Mouse (Mus musculus) neural tube, embryonic 11.5 days (tissue): ENCODE data around the gene Nlrc3. TPM values are rescaled to one million over a fixed set of nuclear protein-coding genes. Genes with fewer than 3 reads are reported as not detected.
"Not testable (repeated sequence)": the region's sequence is repeated elsewhere in the genome, so short reads cannot be mapped to it uniquely, and the experiment has no call there.

ENCODE experiments used
- ATAC-seq: fragments of 200-750 bp; cut with Nextera tagmentation; 2 replicates; pipeline ENCODE4 v1.8.0; 2017; ENCODE audit warnings: moderate number of reproducible peaks, mild to moderate bottlenecking, moderate TSS enrichment, moderate library complexity; ENCODE audit not compliant: insufficient read depth, low FRiP score, low TSS enrichment
- DNase-seq: peaks from one replicate; pipeline ENCODE4 v3.0.0-alpha.2; 2015; ENCODE audit warnings: low spot score
- H3K27ac ChIP-seq: fragments of 300-500 bp; sonication (generic); 2 replicates; pipeline ENCODE4 v1.5.1; 2014; ENCODE audit warnings: low read depth, mild to moderate bottlenecking, low read length
- H3K27me3 ChIP-seq: fragments of 300-500 bp; sonication (generic); 2 replicates; pipeline ENCODE4 v1.6.1; 2014; ENCODE audit warnings: mild to moderate bottlenecking, low read length, mixed read lengths; ENCODE audit not compliant: control insufficient read depth, insufficient read depth
- H3K36me3 ChIP-seq: fragments of 300-500 bp; sonication (generic); 2 replicates; pipeline ENCODE4 v1.6.1; 2014; ENCODE audit warnings: mild to moderate bottlenecking, low read length, moderate library complexity, mixed read lengths; ENCODE audit not compliant: control insufficient read depth, insufficient read depth
- H3K4me1 ChIP-seq: fragments of 300-500 bp; sonication (generic); 2 replicates; pipeline ENCODE4 v1.6.1; 2014; ENCODE audit warnings: low read length, mixed read lengths; ENCODE audit not compliant: control insufficient read depth, insufficient read depth
- H3K4me2 ChIP-seq: fragments of 300-500 bp; sonication (generic); 2 replicates; pipeline ENCODE4 v1.6.1; 2014; ENCODE audit warnings: low read depth, mild to moderate bottlenecking, moderate library complexity
- H3K4me3 ChIP-seq: fragments of 300-500 bp; sonication (generic); 2 replicates; pipeline ENCODE4 v1.5.1; 2014; ENCODE audit warnings: low read depth, low read length
- H3K9ac ChIP-seq: fragments of 300-500 bp; sonication (generic); 2 replicates; pipeline ENCODE4 v1.6.1; 2014; ENCODE audit warnings: mild to moderate bottlenecking, low read length
- H3K9me3 ChIP-seq: fragments of 300-500 bp; sonication (generic); 2 replicates; pipeline ENCODE4 v1.6.1; 2016; ENCODE audit warnings: low read length; ENCODE audit not compliant: control insufficient read depth
- WGBS: fragments of 180-500 bp; shearing (Covaris S2); extraction: QIAGEN DNeasy Blood & Tissue Kit; methylation state at CpG from one replicate; pipeline ENCODE4 v1.1.7; 2014; 5-methylcytosine and 5-hydroxymethylcytosine counted together
- polyA plus RNA-seq: library from polyadenylated mRNA; unstranded; fragments of >200 nt; fragmentation: Nextera tagmentation; extraction: Ambion mirVana; gene quantifications from 2 replicates; pipeline ENCODE4 v1.2.1, GENCODE M21; 2014

Nlrc3 gene
- polyA plus RNA-seq, 1 experiment from 2014 or later: 1.1 TPM

DNA sequence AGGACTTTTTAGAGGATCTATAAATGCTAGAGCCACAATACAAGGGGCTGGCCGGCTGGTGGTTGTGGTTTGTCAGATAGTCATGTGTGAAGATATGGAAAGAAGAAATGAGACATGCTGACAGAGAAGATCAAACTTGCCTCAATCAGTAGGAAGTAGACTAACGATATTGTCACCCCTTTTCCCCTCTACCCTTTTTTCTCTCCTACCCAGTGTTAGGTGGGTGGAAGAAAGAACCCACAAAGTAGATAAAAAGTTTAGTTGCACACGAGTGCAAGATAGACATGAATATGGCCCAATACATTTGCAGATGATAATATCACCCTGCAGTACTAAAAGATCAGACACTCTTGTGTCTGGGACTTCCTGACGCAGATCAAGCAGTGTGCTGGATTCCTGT is 12.0 kb upstream of the Nlrc3 start:
- H3K4me3 ChIP-seq: no peak overlapping the region
- 92% methylated on average over 4 of the region's 4 CpGs for WGBS
- ATAC-seq (no peak), DNase-seq (no peak)
- H3K9ac ChIP-seq: no peak overlapping the region
- peaks cover 39% of the 10 kb centered on the region for H3K36me3 ChIP-seq
- no peaks in the 10 kb centered on the region for H3K9me3 ChIP-seq
- H3K27ac ChIP-seq: no peak overlapping the region
- H3K4me1 ChIP-seq: no peaks in the 10 kb centered on the region
- no peak overlapping the region for H3K4me2 ChIP-seq
- H3K27me3 ChIP-seq: no peaks in the 10 kb centered on the region

DNA sequence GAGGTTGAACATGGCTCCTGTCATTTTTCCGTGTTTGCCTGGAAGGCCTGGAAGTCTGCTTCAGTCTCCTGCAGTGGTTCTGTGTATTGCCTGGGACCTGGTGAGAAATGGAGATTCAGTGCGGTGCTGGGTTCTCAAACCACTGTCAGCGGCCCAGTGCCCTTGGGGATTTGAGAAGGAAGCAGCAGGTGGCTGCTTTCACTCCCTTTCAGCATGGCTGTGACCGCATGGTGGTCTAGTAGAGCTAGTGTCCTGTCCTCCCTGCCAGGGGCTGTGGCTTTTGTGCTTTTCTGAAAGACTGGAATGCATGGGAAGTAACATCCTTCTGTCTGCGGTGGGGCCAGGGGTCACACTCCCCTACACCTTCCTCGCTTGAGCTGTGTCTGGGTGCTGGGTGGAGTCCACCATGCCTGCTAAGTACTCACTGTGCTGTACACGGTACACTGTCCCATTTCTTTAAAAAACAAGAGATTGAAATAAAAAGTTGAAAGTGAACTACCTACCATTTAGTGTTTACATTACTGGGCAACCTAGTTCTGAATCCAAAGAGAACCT is 6.8 kb upstream of the Nlrc3 start:
- ATAC-seq: no peak
- no peak overlapping the region for H3K4me3 ChIP-seq
- DNase-seq: no peak
- no peak overlapping the region for H3K9ac ChIP-seq
- H3K27ac ChIP-seq: no peak overlapping the region
- no peaks in the 10 kb centered on the region for H3K4me1 ChIP-seq
- WGBS: 65% methylated on average over 7 of the region's 7 CpGs
- no peaks in the 10 kb centered on the region for H3K27me3 ChIP-seq
- peaks cover 36% of the 10 kb centered on the region for H3K36me3 ChIP-seq
- no peak overlapping the region for H3K4me2 ChIP-seq
- H3K9me3 ChIP-seq: no peaks in the 10 kb centered on the region

DNA sequence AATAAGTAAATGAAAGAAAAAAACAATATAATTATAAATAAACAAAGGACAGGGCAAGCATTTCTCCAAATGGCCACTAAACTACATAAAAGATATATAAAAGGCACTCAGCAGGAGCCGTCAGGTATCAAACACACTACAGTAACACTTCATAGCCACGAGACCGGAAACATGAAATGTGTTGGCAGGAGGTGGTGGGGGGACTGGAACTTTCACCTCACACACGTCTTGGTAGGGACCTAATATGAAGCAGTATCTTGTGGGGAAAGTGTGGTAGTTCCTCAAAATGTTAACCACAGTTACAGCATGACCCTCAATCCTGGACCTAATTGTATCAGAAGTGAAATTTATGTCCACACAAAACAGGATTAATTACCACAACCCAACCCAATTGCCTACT is 5.7 kb upstream of the Nlrc3 start:
- no peaks in the 10 kb centered on the region for H3K27me3 ChIP-seq
- H3K27ac ChIP-seq: no peak overlapping the region
- H3K4me3 ChIP-seq: no peak overlapping the region
- ATAC-seq (no peak), DNase-seq (no peak)
- 92% methylated on average over 4 of the region's 4 CpGs for WGBS
- H3K4me2 ChIP-seq: no peak overlapping the region
- H3K9ac ChIP-seq: no peak overlapping the region
- H3K4me1 ChIP-seq: no peaks in the 10 kb centered on the region
- no peaks in the 10 kb centered on the region for H3K9me3 ChIP-seq
- H3K36me3 ChIP-seq: peaks cover 27% of the 10 kb centered on the region

DNA sequence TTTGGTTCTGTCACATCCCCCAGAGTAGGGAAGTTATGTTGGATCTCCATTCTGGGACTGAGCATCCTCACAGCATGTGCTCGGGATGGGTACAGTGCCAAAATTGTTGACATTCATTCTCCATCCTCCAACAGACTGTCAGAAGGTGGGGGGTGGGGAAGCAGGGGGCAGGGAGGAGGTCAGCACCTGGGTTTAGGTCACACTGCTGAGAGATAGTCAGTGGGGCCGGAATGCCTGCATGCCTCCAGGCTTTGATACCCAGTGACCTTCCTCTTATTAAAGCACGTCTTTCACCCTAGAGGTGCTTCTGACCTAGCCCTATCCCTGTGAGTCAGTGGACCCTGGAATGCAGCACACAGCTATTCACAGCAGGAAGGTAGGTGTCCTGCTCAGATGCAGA is 280 bp upstream of the Nlrc3 start:
- Histone ChIP-seq H3K27me3 (no peaks in the 10 kb centered on the region), H3K4me1 (no peaks in the 10 kb centered on the region), H3K36me3 (peaks cover 10% of the 10 kb centered on the region), H3K4me2 (no peak overlapping the region), H3K27ac (no peak overlapping the region), H3K9ac (no peak overlapping the region), H3K9me3 (no peaks in the 10 kb centered on the region), H3K4me3 (no peak overlapping the region)
- WGBS: 50% methylated on average over 3 of the region's 3 CpGs
- DNase-seq (no peak), ATAC-seq (no peak)

DNA sequence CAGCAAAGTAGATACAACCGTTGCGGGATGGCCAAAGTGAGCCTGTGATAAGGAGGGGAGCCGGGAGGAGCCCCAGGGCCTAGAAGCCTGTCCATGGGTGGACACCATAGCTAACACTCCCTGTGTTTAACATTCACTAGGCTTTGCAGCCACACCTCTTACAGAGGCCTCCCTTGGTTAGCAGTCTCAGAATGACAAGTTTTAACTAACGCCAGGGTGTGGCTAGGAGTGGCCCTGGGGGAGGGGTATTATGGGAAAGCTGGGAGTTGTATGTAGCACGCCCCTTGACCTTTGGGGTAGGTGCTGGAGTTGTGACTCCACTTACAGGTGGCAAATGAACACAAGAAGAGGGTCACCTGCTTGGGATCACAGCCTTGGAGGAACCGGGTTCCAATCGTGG is 774 bp downstream of the Nlrc3 start:
- WGBS: 89% methylated on average over 7 of the region's 7 CpGs
- Histone ChIP-seq H3K4me2 (no peak overlapping the region), H3K27ac (no peak overlapping the region), H3K9me3 (no peaks in the 10 kb centered on the region), H3K27me3 (no peaks in the 10 kb centered on the region), H3K4me3 (no peak overlapping the region), H3K36me3 (peaks cover 7% of the 10 kb centered on the region), H3K4me1 (no peaks in the 10 kb centered on the region), H3K9ac (no peak overlapping the region)
- no peak for ATAC-seq
- no peak for DNase-seq

DNA sequence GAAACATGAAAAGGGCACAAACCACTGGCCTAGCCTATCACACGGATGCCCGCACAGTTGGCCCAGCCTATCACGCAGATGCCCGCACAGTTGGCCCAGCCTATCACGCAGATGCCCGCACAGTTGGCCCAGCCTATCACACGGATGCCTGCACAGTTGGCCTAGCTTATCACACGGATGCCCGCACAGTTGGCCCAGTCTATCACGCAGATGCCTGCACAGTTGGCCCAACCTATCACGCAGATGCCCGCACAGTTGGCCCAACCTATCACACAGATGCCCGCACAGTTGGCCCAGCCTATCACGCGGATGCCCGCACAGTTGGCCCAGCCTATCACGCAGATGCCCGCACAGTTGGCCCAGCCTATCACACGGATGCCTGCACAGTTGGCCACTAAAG is 2.0 kb downstream of the Nlrc3 start:
- not testable (repeated sequence) for H3K4me3 ChIP-seq, ATAC-seq, H3K9ac ChIP-seq, DNase-seq, H3K36me3 ChIP-seq, H3K27me3 ChIP-seq, H3K4me1 ChIP-seq, H3K9me3 ChIP-seq, H3K27ac ChIP-seq, H3K4me2 ChIP-seq
- WGBS: 90% methylated on average over 19 of the region's 19 CpGs

DNA sequence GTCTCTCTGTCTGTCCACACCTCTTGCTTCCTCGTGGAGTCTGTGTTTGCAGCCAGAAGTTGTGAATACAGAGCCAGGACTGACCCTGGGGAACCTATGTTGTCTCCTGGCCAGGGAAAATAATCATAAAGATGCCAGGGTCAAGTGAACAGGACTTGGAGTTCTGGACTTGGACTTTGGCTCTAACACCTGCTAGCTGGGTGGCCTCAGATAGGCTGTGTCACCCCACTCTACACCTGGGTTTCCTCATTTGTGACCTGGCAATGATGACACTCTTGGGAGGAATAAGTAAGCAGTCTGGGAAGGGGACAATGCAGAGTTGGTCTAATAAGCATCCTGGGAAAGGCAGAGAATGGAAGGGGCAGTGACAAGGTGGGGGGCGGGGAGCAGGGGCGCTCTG is 10.9 kb downstream of the Nlrc3 start:
- no peaks in the 10 kb centered on the region for H3K4me1 ChIP-seq
- DNase-seq (no peak), ATAC-seq (no peak)
- no peak overlapping the region for H3K27ac ChIP-seq
- WGBS: 76% methylated on average over 3 of the region's 3 CpGs
- H3K9me3 ChIP-seq: no peaks in the 10 kb centered on the region
- H3K9ac ChIP-seq: no peak overlapping the region
- no peaks in the 10 kb centered on the region for H3K27me3 ChIP-seq
- H3K36me3 ChIP-seq: no peaks in the 10 kb centered on the region
- H3K4me3 ChIP-seq: no peak overlapping the region
- H3K4me2 ChIP-seq: no peak overlapping the region

DNA sequence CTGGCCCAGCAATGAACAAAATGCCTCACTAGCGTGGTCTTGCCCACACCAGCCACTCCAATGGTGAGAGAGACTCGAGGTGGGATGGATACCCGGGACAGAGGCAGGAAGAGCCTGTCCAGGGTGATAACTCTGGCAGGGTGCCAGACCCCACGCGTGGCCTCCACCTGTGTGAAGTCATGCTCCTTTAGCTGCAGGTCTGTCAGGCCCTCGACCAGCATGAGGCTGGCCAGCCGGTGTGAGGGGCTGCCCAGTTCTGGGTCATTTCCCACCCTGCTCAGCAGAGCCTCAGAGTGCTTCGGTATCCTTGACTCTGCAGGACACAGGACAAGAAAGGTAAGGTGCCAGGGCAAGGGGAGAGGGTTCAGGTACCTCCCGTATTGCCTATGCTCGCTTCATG is 11.4 kb downstream of the Nlrc3 start:
- Histone ChIP-seq H3K36me3 (no peaks in the 10 kb centered on the region), H3K27me3 (no peaks in the 10 kb centered on the region), H3K27ac (no peak overlapping the region), H3K9ac (no peak overlapping the region), H3K9me3 (no peaks in the 10 kb centered on the region), H3K4me1 (no peaks in the 10 kb centered on the region), H3K4me3 (no peak overlapping the region), H3K4me2 (no peak overlapping the region)
- ATAC-seq: no peak
- WGBS: 82% methylated on average over 10 of the region's 10 CpGs
- DNase-seq: no peak

DNA sequence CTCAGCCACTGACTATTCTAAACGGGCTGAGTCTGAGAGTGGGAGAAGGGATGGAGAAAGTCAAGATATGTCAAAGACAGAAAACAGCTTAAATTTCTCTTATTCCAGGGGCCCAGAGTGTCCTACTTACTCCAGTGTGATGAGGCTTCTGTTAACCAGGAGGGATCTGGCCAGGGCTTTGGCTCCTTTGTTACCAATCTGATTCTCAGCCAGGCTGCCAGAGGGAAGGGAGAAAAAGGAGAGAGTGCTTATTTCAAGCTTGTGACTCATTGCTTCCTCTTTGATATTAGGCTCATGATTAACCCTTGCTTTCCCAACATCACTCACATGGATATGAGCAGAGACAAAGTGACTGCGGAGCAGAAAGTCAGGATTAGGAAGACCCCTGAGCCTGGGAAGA is 17.2 kb downstream of the Nlrc3 start:
- Histone ChIP-seq H3K9me3 (no peaks in the 10 kb centered on the region), H3K27me3 (no peaks in the 10 kb centered on the region), H3K36me3 (no peaks in the 10 kb centered on the region), H3K4me1 (no peaks in the 10 kb centered on the region), H3K4me2 (no peak overlapping the region), H3K27ac (no peak overlapping the region), H3K9ac (no peak overlapping the region), H3K4me3 (no peak overlapping the region)
- DNase-seq: no peak
- ATAC-seq: no peak
- WGBS: 79% methylated on average over 2 of the region's 2 CpGs
